In the genomic region with DNA sequence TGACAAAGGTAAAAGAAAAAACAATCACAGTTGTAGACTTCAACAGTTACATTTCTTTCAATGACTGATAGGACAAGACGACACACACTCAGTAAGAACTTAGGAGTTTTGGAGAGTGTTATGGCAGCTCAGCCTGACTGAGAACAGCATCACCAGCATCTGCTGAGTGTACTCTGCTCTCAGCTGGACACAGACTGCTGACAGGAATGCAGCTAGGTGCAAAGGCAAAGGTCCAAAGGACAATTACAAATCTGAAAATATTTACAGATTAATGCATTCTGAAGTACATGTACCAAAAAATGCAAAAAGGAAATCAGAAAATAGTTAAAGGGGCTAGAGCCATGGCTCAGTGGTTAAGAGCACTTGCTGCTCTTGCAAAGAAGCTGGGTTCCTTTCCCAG, we compare ENCODE assay signal across 40 mouse cellular contexts. TPM values are rescaled to one million over a fixed set of nuclear protein-coding genes. Genes with fewer than 3 reads are reported as not detected.
"Had no signal": no experiment of that assay in that cellular context is flagged by ENCODE, and none has a peak within 500 bp of the region (broad histone marks: within the 10 kb centered on the region; RNA-seq: fewer than 3 reads in every experiment).

No protein-coding gene starts in this region.

- DNase-seq: forebrain, postnatal 0 days; gastrocnemius, postnatal 14 days; gastrocnemius, postnatal 36 days; heart, adult 11 months; heart, adult 2 months; heart, postnatal 14 days; heart, postnatal 36 days; kidney, adult 18-20 months; kidney, postnatal 25 days; layer of hippocampus, adult 9-11 months; layer of hippocampus, postnatal 36 days; left cerebral cortex, postnatal 4 days; lung, adult 18-20 months had no signal

- ATAC-seq: forebrain, embryonic 15.5 days; forebrain, postnatal 0 days; hindbrain, postnatal 0 days; intestine, embryonic 16.5 days had no signal

- H3K27me3 ChIP-seq: forebrain, embryonic 15.5 days; heart, embryonic 13.5 days; heart, embryonic 15.5 days; hindbrain, embryonic 13.5 days; hindbrain, embryonic 15.5 days; limb, embryonic 13.5 days; limb, embryonic 15.5 days had no signal

- H3K4me2 ChIP-seq: forebrain, embryonic 15.5 days; heart, embryonic 11.5 days; heart, embryonic 13.5 days; heart, embryonic 15.5 days; hindbrain, embryonic 13.5 days; hindbrain, embryonic 15.5 days; limb, embryonic 13.5 days; limb, embryonic 15.5 days had no signal

- H3K9me3 ChIP-seq: forebrain, embryonic 15.5 days; heart, embryonic 13.5 days; heart, embryonic 15.5 days; hindbrain, embryonic 13.5 days; hindbrain, embryonic 15.5 days; limb, embryonic 13.5 days; limb, embryonic 15.5 days had no signal

- H3K4me1 ChIP-seq: forebrain, embryonic 15.5 days had no signal

- H3K9ac ChIP-seq: forebrain, embryonic 15.5 days; forebrain, postnatal 0 days; heart, embryonic 13.5 days; heart, embryonic 15.5 days; hindbrain, embryonic 13.5 days; hindbrain, embryonic 15.5 days; limb, embryonic 13.5 days; limb, embryonic 15.5 days; liver, embryonic 14.5 days had no signal

- H3K27ac ChIP-seq: forebrain, embryonic 15.5 days; heart, adult 2 months; heart, embryonic 13.5 days; heart, embryonic 15.5 days; hindbrain, embryonic 13.5 days; hindbrain, embryonic 15.5 days; hindbrain, postnatal 0 days; kidney, postnatal 0 days; limb, embryonic 13.5 days; limb, embryonic 15.5 days; liver, embryonic 14.5 days had no signal

- H3K4me3 ChIP-seq: forebrain, embryonic 15.5 days; heart, adult 2 months; heart, embryonic 13.5 days; heart, embryonic 15.5 days; hindbrain, embryonic 13.5 days; hindbrain, embryonic 15.5 days; limb, embryonic 13.5 days; limb, embryonic 15.5 days had no signal

RNA-seq across cellular contexts. Expression of gene Prss38, which starts 54.5 kb away (rescaled TPM):
- total RNA-seq: forebrain, postnatal 0 days; gastrocnemius, adult 18-20 months; gastrocnemius, adult 8-10 months; gastrocnemius, postnatal 36 days; heart, adult 2 months; heart, postnatal 14 days; heart, postnatal 36 days; hematopoietic stem cell, adult 5-6 weeks; hindbrain, postnatal 0 days; layer of hippocampus, adult 18-20 months; layer of hippocampus, adult 8-10 months; layer of hippocampus, postnatal 36 days; left cerebral cortex, adult 18-20 months; left cerebral cortex, adult 8-10 months; left cerebral cortex, postnatal 10 days; left cerebral cortex, postnatal 25 days; left cerebral cortex, postnatal 4 days had no signal
- polyA plus RNA-seq: forebrain, embryonic 15.5 days; gonadal fat pad, adult 2 months; heart, adult 2 months; heart, embryonic 11.5 days; heart, embryonic 13.5 days; heart, embryonic 15.5 days; heart, postnatal 0 days; hindbrain, embryonic 11.5 days; hindbrain, embryonic 13.5 days; hindbrain, embryonic 15.5 days; hindbrain, postnatal 0 days; intestine, embryonic 14.5 days; intestine, embryonic 16.5 days; kidney, postnatal 0 days; large intestine, adult 2 months; limb, embryonic 11.5 days; liver, embryonic 14.5 days had no signal
